20 mouse cellular contexts compared by ENCODE assay signal in genomic region chr19:9039928-9040327, GRCm38 (mm10). TPM values are rescaled to one million over a fixed set of nuclear protein-coding genes. Genes with fewer than 3 reads are reported as not detected.
DNase-seq lines count a peak whose midpoint lies in the region; ATAC-seq and TF ChIP-seq lines count a peak whose summit lies in the region.
"Had no signal": no experiment of that assay in that cellular context is flagged by ENCODE, and none has a peak within 500 bp of the region (broad histone marks: within the 10 kb centered on the region; RNA-seq: fewer than 3 reads in every experiment).

No protein-coding gene starts in this region.

- no peaks in the 10 kb centered on the region for H3K36me3 ChIP-seq in hindbrain, embryonic 10.5 days
- no peaks in the 10 kb centered on the region for H3K36me3 ChIP-seq in hindbrain, postnatal 0 days (ENCODE audit: insufficient read depth, low read length)
- no peaks in the 10 kb centered on the region for H3K36me3 ChIP-seq in myocyte (ENCODE audit: control insufficient read depth, insufficient read depth)
- H3K36me3 ChIP-seq: heart, embryonic 13.5 days; hindbrain, embryonic 12.5 days; limb, embryonic 12.5 days had no signal

- TF ChIP-seq CTCF in hindbrain, postnatal 0 days (IDR thresholded peaks at IDR 0.05; ENCODE audit: low read depth): no peak

- no peaks in the 10 kb centered on the region for H3K79me2 ChIP-seq in myocyte (ENCODE audit: control insufficient read depth, insufficient read depth)

- H3K9me3 ChIP-seq in hindbrain, embryonic 10.5 days: no peaks in the 10 kb centered on the region
- no peaks in the 10 kb centered on the region for H3K9me3 ChIP-seq in hindbrain, postnatal 0 days (ENCODE audit: low read length)
- H3K9me3 ChIP-seq: heart, embryonic 13.5 days; hindbrain, embryonic 12.5 days; limb, embryonic 12.5 days had no signal

- no peaks in the 10 kb centered on the region for H3K27me3 ChIP-seq in hindbrain, embryonic 10.5 days (ENCODE audit: insufficient read depth, poor library complexity, severe bottlenecking)
- H3K27me3 ChIP-seq in hindbrain, postnatal 0 days (ENCODE audit: insufficient read depth, low read length): no peaks in the 10 kb centered on the region
- H3K27me3 ChIP-seq in myocyte (ENCODE audit: control insufficient read depth, insufficient read depth, insufficient read length): no peaks in the 10 kb centered on the region
- H3K27me3 ChIP-seq: heart, embryonic 13.5 days; hindbrain, embryonic 12.5 days; limb, embryonic 12.5 days; Patski had no signal

- DNase-seq in hindbrain, embryonic 10.5 days (ENCODE audit: low spot score): peak; percentile 6
- no peak for DNase-seq in hindbrain, postnatal 0 days (ENCODE audit: low spot score)
- DNase-seq in A20 (ENCODE audit: low read depth, low spot score): peak; percentile 37
- DNase-seq in brain, adult 2 months (ENCODE audit: low read depth, low spot score): peak; percentile 44
- DNase-seq in urinary bladder, adult 2 months (ENCODE audit: low spot score): no peak
- no peak for DNase-seq in cerebellum, postnatal 36 days
- DNase-seq: cerebellum, adult 2 months; gastrocnemius, postnatal 14 days; kidney, adult 18-20 months; kidney, postnatal 25 days; lung, adult 18-20 months; right cerebral cortex, postnatal 14 days; thymus, postnatal 4 days had no signal

- no peak for TF ChIP-seq POLR2A in myocyte (IDR thresholded peaks at IDR 0.05; ENCODE audit: insufficient read length, low read depth)

- no peaks in the 10 kb centered on the region for H3K4me1 ChIP-seq in hindbrain, embryonic 10.5 days (replicated peaks)
- H3K4me1 ChIP-seq in hindbrain, postnatal 0 days (ENCODE audit: insufficient read depth, low read length): no peaks in the 10 kb centered on the region
- H3K4me1 ChIP-seq: hindbrain, embryonic 12.5 days; limb, embryonic 12.5 days had no signal

- no peak overlapping the region for H3ac ChIP-seq in myocyte (ENCODE audit: control insufficient read depth, insufficient read length)

- H3K9ac ChIP-seq in hindbrain, postnatal 0 days (replicated peaks; ENCODE audit: low read length): no peak overlapping the region
- H3K9ac ChIP-seq: heart, embryonic 13.5 days; hindbrain, embryonic 12.5 days; limb, embryonic 12.5 days had no signal

- no peak overlapping the region for H3K4me3 ChIP-seq in hindbrain, embryonic 10.5 days
- no peak overlapping the region for H3K4me3 ChIP-seq in hindbrain, postnatal 0 days (ENCODE audit: low read length)
- H3K4me3 ChIP-seq in myocyte: no peak overlapping the region
- H3K4me3 ChIP-seq: heart, embryonic 13.5 days; hindbrain, embryonic 12.5 days; limb, embryonic 12.5 days had no signal

- no peak overlapping the region for H3K4me2 ChIP-seq in hindbrain, postnatal 0 days (ENCODE audit: low read depth, low read length)
- H3K4me2 ChIP-seq in myocyte (ENCODE audit: low read depth): peak overlapping the region; percentile 40
- H3K4me2 ChIP-seq: heart, embryonic 13.5 days; hindbrain, embryonic 12.5 days; limb, embryonic 12.5 days had no signal

- H3K27ac ChIP-seq in hindbrain, embryonic 10.5 days: no peak overlapping the region
- H3K27ac ChIP-seq in hindbrain, postnatal 0 days: no peak overlapping the region
- H3K27ac ChIP-seq: heart, embryonic 13.5 days; hindbrain, embryonic 12.5 days; limb, embryonic 12.5 days had no signal

- whole genome bisulfite sequencing in hindbrain, embryonic 10.5 days: 65% methylated on average over 7 of the region's 7 CpGs
- 67% methylated on average over 7 of the region's 7 CpGs for WGBS in hindbrain, postnatal 0 days

- ATAC-seq in hindbrain, postnatal 0 days: no peak
- ATAC-seq: Patski had no signal

TF ChIP-seq in myocyte, 11 proteins besides CTCF, POLR2A, EP300 and RAD21:
- TF ChIP-seq E2F4 (IDR thresholded peaks at IDR 0.05; ENCODE audit: insufficient read depth): no peak

RNA-seq across cellular contexts. Expression of gene Scgb1a1, which starts 47.8 kb away (rescaled TPM):
- polyA plus RNA-seq in hindbrain, embryonic 10.5 days (2016; fragmentation: Nextera tagmentation; extraction: Ambion mirVana): not detected in 2 replicates
- not detected in 2 replicates for total RNA-seq in hindbrain, postnatal 0 days (2014; rRNA removed)
- polyA plus RNA-seq in hindbrain, postnatal 0 days (2015; fragmentation: Nextera tagmentation; extraction: Ambion mirVana): not detected in 2 replicates
- not detected for polyA plus RNA-seq in myocyte (2012; fragmentation: generic; extraction: Trizol)
- 0.23 TPM in 1 of 2 replicates, not detected in the other for polyA plus RNA-seq in urinary bladder, adult 2 months (2012; rRNA removed)
- total RNA-seq: gastrocnemius, postnatal 14 days; layer of hippocampus, postnatal 14 days had no signal
- polyA plus RNA-seq: cerebellum, adult 2 months; forebrain, embryonic 11.5 days; heart, embryonic 13.5 days; hindbrain, embryonic 12.5 days; limb, embryonic 12.5 days; Patski had no signal

RNA-seq across cellular contexts. Expression of gene Ahnak, which starts 50.8 kb away (rescaled TPM):
- polyA plus RNA-seq in hindbrain, embryonic 10.5 days (2016; fragmentation: Nextera tagmentation; extraction: Ambion mirVana): 8.1 and 11.0 TPM in 2 replicates
- total RNA-seq in hindbrain, postnatal 0 days (2014; rRNA removed): 11.2 and 11.7 TPM in 2 replicates
- polyA plus RNA-seq in hindbrain, postnatal 0 days (2015; fragmentation: Nextera tagmentation; extraction: Ambion mirVana): 5.7 and 6.1 TPM in 2 replicates
- 93.3 TPM for polyA plus RNA-seq in myocyte (2012; fragmentation: generic; extraction: Trizol)
- 126 and 168 TPM in 2 replicates for polyA plus RNA-seq in urinary bladder, adult 2 months (2012; rRNA removed)

Comparison
In these comparisons a context has a peak if more than half of its experiments do, and no peak if none do; other contexts are left out.
1. DNase-seq: peak in hindbrain, embryonic 10.5 days (single experiment), A20 (single experiment) and brain, adult 2 months (single experiment); none in hindbrain, postnatal 0 days (single experiment), urinary bladder, adult 2 months (single experiment) and cerebellum, postnatal 36 days (0 of 2).